Mouse (Mus musculus) olfactory bulb, adult 2 months (tissue): ENCODE measurements at regions not wholly inside any gene's neighbourhood (a gene's known extent, or its start where the extent isn't known, plus 50 kb on each side); places are given as distances from the start of the nearest gene placed in this dataset.

ENCODE experiments used
- CTCF ChIP-seq: fragments of 200-500 bp; IDR thresholded peaks from 2 replicates; pipeline ENCODE4 v1.5.1; 2012; ENCODE audit warnings: low read depth, mild to moderate bottlenecking, low read length, moderate library complexity; ENCODE audit not compliant: insufficient read depth
- POLR2A ChIP-seq: fragments of 200-500 bp; IDR thresholded peaks from 2 replicates; pipeline ENCODE4 v1.6.1; 2012; ENCODE audit warnings: mild to moderate bottlenecking, low read depth, low read length, moderate library complexity; ENCODE audit not compliant: insufficient read depth

- TF ChIP-seq POLR2A (no peak), CTCF (no peak)
These were observed 178.9 kb downstream of the Insig2 start for GRCm38 (mm10) chr1:121153476-121153875.
